Mouse (Mus musculus) midbrain, postnatal 0 days (tissue): ENCODE results near the gene Gm20388. TPM values are rescaled to one million over a fixed set of nuclear protein-coding genes. Genes with fewer than 3 reads are reported as not detected.

Experiments used
- ATAC-seq: fragments of 200-750 bp; cut with Nextera tagmentation; 2 replicates; pipeline ENCODE4 v1.8.0; 2017; ENCODE audit warnings: moderate number of reproducible peaks, mild to moderate bottlenecking, moderate TSS enrichment, moderate library complexity; ENCODE audit not compliant: low FRiP score
- DNase-seq: peaks from one replicate; pipeline ENCODE4 v3.0.0-alpha.2; 2015; ENCODE audit warnings: low spot score
- H3K27ac ChIP-seq: fragments of 300-500 bp; sonication (generic); 2 replicates; pipeline ENCODE4 v1.5.1; 2014; ENCODE audit warnings: low read depth, mild to moderate bottlenecking, low read length, mixed read lengths
- H3K27me3 ChIP-seq: fragments of 300-500 bp; sonication (generic); 2 replicates; pipeline ENCODE4 v1.6.1; 2014; ENCODE audit warnings: low read length, control low read depth, mixed read lengths; ENCODE audit not compliant: insufficient read depth
- H3K36me3 ChIP-seq: fragments of 300-500 bp; sonication (generic); 2 replicates; pipeline ENCODE4 v1.6.1; 2014; ENCODE audit warnings: low read length, control low read depth, mixed read lengths; ENCODE audit not compliant: insufficient read depth
- H3K4me1 ChIP-seq: fragments of 300-500 bp; sonication (generic); 2 replicates; pipeline ENCODE4 v1.6.1; 2014; ENCODE audit warnings: mild to moderate bottlenecking, control low read depth, antibody characterized with exemption, low read length, mixed read lengths; ENCODE audit not compliant: insufficient read depth
- H3K4me2 ChIP-seq: fragments of 300-500 bp; sonication (generic); 2 replicates; pipeline ENCODE4 v1.6.1; 2014; ENCODE audit warnings: low read depth, mild to moderate bottlenecking, low read length, mixed read lengths; ENCODE audit not compliant: poor library complexity, severe bottlenecking
- H3K4me3 ChIP-seq: fragments of 300-500 bp; sonication (generic); 2 replicates; pipeline ENCODE4 v1.5.1; 2014; ENCODE audit warnings: low read depth, mild to moderate bottlenecking, low read length, moderate library complexity
- H3K9ac ChIP-seq: fragments of 300-500 bp; sonication (generic); replicated peaks from 2 replicates; pipeline ENCODE4 v1.6.1; 2014; ENCODE audit warnings: mild to moderate bottlenecking, low read length, moderate library complexity, mixed read lengths; ENCODE audit not compliant: poor library complexity, severe bottlenecking
- H3K9me3 ChIP-seq: fragments of 300-500 bp; sonication (generic); 2 replicates; pipeline ENCODE4 v1.6.1; 2016; ENCODE audit warnings: low read length, control low read depth
- CTCF ChIP-seq: IDR thresholded peaks from 2 replicates; pipeline ENCODE4 v1.5.1; 2016; ENCODE audit warnings: antibody characterized with exemption, mild to moderate bottlenecking
- WGBS: fragments of 180-500 bp; shearing (Covaris S2); extraction: QIAGEN DNeasy Blood & Tissue Kit; methylation state at CpG from one replicate; pipeline ENCODE4 v1.1.7; 2014; 5-methylcytosine and 5-hydroxymethylcytosine counted together
- polyA plus RNA-seq: library from polyadenylated mRNA; unstranded; fragments of >200 nt; fragmentation: Nextera tagmentation; extraction: Ambion mirVana; gene quantifications from 2 replicates; pipeline ENCODE4 v1.2.1, GENCODE M21; 2015
- total RNA-seq: library from RNA; depleted of rRNA; stranded (reverse); fragments of >200 nt; gene quantifications from 2 replicates; pipeline ENCODE4 v1.2.3, GENCODE M21; 2014

Gene Gm20388
- total and polyA plus RNA-seq, 2 experiments from 2014 or later: 74.2 TPM; not detected in 1

GRCm38 (mm10) chr8:123977499-123977898 is 4066.9 kb downstream of the Gm20388 start:
- Histone ChIP-seq H3K9ac (no peak overlapping the region), H3K27me3 (no peaks in the 10 kb centered on the region), H3K4me1 (peaks cover 5% of the 10 kb centered on the region; the same call in 1 of the 2 replicates), H3K9me3 (no peaks in the 10 kb centered on the region), H3K36me3 (peaks cover 3% of the 10 kb centered on the region; the same call in 1 of the 2 replicates), H3K4me2 (no peak overlapping the region), H3K4me3 (no peak overlapping the region), H3K27ac (no peak overlapping the region)
- DNase-seq (no peak), ATAC-seq (no peak)
- 89% methylated on average over 4 of the region's 4 CpGs for WGBS
- no peak for TF ChIP-seq CTCF

GRCm38 (mm10) chr8:123978166-123978838 is 4067.7 kb downstream of the Gm20388 start:
- Histone ChIP-seq H3K9me3 (no peaks in the 10 kb centered on the region), H3K4me1 (peaks cover 5% of the 10 kb centered on the region; the same call in 1 of the 2 replicates), H3K9ac (no peak overlapping the region), H3K27ac (no peak overlapping the region), H3K4me2 (no peak overlapping the region), H3K27me3 (no peaks in the 10 kb centered on the region), H3K36me3 (peaks cover 3% of the 10 kb centered on the region; the same call in 1 of the 2 replicates), H3K4me3 (no peak overlapping the region)
- TF ChIP-seq CTCF: no peak
- whole genome bisulfite sequencing: 75% methylated on average over 14 of the region's 14 CpGs
- ATAC-seq: no peak
- no peak for DNase-seq

- WGBS: 82% methylated on average over 8 of the region's 8 CpGs
- H3K27me3 ChIP-seq: no peaks in the 10 kb centered on the region
- no peak overlapping the region for H3K4me2 ChIP-seq
- H3K9me3 ChIP-seq: no peaks in the 10 kb centered on the region
- H3K4me3 ChIP-seq: no peak overlapping the region
- no peak for TF ChIP-seq CTCF
- peaks cover 5% of the 10 kb centered on the region; the same call in 1 of the 2 replicates for H3K4me1 ChIP-seq
- DNase-seq (no peak), ATAC-seq (no peak)
- H3K36me3 ChIP-seq: peaks cover 3% of the 10 kb centered on the region; the same call in 1 of the 2 replicates
- no peak overlapping the region for H3K9ac ChIP-seq
- no peak overlapping the region for H3K27ac ChIP-seq
These were observed 4068.3 kb downstream of the Gm20388 start for GRCm38 (mm10) chr8:123978926-123979325.

GRCm38 (mm10) chr8:123980239-123980638 is 4069.6 kb downstream of the Gm20388 start:
- H3K9ac ChIP-seq: no peak overlapping the region
- H3K4me1 ChIP-seq: peaks cover 5% of the 10 kb centered on the region; the same call in 1 of the 2 replicates
- no peaks in the 10 kb centered on the region for H3K9me3 ChIP-seq
- H3K36me3 ChIP-seq: peaks cover 3% of the 10 kb centered on the region; the same call in 1 of the 2 replicates
- ATAC-seq (no peak), DNase-seq (no peak)
- H3K4me2 ChIP-seq: no peak overlapping the region
- H3K27ac ChIP-seq: no peak overlapping the region
- H3K27me3 ChIP-seq: no peaks in the 10 kb centered on the region
- no peak overlapping the region for H3K4me3 ChIP-seq
- no peak for TF ChIP-seq CTCF
- 83% methylated on average over 4 of the region's 4 CpGs for WGBS

- Histone ChIP-seq H3K9ac (no peak overlapping the region), H3K4me2 (peak overlapping the region; percentile 93), H3K27me3 (no peaks in the 10 kb centered on the region), H3K4me1 (peaks cover 5% of the 10 kb centered on the region; the same call in 1 of the 2 replicates), H3K4me3 (peak overlapping the region; percentile 87; the same call in 1 of the 2 replicates), H3K27ac (no peak overlapping the region), H3K9me3 (no peaks in the 10 kb centered on the region), H3K36me3 (peaks cover 3% of the 10 kb centered on the region; the same call in 1 of the 2 replicates)
- WGBS: 45% methylated on average over 4 of the region's 4 CpGs
- ATAC-seq (no peak), DNase-seq (peak; percentile 3)
- TF ChIP-seq CTCF: no peak
These were observed 4071.0 kb downstream of the Gm20388 start for GRCm38 (mm10) chr8:123981674-123982073.

- WGBS: 1% methylated on average over 42 of the region's 48 CpGs
- H3K27me3 ChIP-seq: no peaks in the 10 kb centered on the region
- DNase-seq (peak; percentile 8), ATAC-seq (no peak; the same call in 1 of the 2 replicates)
- peak overlapping the region; percentile 94 for H3K9ac ChIP-seq
- H3K4me2 ChIP-seq: peak overlapping the region; percentile 93
- peak overlapping the region; percentile 62 for H3K27ac ChIP-seq
- TF ChIP-seq CTCF: no peak
- H3K36me3 ChIP-seq: peaks cover 3% of the 10 kb centered on the region; the same call in 1 of the 2 replicates
- H3K9me3 ChIP-seq: no peaks in the 10 kb centered on the region
- H3K4me3 ChIP-seq: peak overlapping the region; percentile 87
- peaks cover 5% of the 10 kb centered on the region; the same call in 1 of the 2 replicates for H3K4me1 ChIP-seq
These were observed 4071.7 kb downstream of the Gm20388 start for GRCm38 (mm10) chr8:123982291-123982793.
